Mouse (Mus musculus): ENCODE results near the gene Cmtm2b. TPM values are rescaled to one million over a fixed set of nuclear protein-coding genes. Genes with fewer than 3 reads are reported as not detected.

Cmtm2b gene
- total RNA-seq, 2 experiments from 2014 or later: not detected

DNA sequence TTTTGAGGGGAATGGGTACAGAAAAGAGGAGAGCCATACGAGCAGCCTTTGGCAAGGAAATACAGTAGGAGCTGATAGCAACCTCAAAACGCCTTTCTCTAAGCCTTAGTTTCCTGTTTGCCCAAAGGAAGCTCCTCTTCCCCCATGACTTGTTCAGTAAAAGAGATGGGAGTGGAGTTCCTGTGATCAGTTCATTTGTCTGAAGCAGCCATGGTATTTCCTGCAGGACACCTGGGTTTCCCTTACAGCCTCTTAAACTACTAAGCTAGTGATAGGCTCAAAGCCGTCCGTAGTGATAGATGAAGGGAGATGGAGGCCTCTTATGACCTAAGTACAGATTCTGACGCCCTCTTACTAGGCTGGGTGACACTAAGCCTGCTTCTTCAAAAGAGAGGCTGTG is 20.4 kb downstream of the Cmtm2b start:
- no peak for DNase-seq

DNA sequence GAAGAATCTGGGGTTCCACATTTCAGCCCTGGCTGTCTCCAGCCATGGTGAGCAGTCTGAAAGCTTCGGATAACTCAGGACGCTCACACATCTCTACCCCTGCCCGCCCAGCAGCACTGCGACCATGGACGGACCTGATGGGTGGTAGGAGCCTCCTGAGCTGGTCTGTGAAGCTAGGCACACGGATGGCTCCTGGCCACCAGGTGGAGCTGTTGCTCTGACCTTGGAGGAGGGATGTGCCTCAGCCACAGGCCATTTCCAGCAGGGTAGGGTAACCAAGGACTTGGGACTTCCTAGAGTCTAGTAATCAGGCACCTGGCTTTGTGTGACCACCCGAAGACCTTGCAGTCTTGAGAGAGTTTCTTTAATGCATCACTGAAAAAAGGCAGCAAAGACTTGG is 21.9 kb downstream of the Cmtm2b start:
- DNase-seq: peak; percentile 76

DNA sequence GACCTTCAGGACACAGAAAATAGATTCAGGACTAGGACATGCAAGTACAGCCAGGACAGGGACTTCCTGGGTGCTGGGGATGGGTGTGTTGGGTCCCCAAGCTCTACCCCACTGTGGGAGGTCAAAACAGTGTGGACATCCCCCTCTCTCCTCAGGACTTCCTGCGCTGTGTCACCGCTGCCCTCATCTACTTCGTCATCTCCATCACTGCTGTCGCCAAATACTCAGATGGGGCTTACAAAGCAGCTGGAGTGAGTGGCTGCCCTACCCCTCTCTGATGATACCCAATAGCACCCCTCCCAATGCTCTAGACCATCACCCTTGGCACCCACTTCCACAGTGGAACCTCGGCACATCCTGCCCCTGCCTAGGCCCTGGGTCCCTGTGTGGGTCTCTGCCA is 22.6 kb downstream of the Cmtm2b start:
- DNase-seq: no peak

DNA sequence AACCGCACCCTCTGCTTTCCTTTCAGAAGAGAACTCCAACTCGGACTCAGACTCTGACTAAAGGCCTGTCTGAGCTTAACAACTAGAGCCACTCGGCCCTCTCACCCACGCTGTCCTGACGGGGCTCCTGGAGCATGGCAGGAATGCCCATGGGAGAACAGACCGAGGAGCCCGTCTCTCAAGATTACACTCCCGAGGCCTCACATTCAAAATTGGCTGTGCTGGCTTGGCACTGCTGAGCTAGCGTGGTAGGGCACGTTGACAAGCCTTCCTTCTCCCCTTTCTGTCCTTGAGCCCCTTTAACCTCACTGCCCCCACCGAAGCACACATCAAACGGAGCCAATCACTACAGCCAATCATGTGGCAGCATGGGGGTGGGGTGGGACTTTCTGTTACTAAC is 24.7 kb downstream of the Cmtm2b start:
- DNase-seq: no peak

DNA sequence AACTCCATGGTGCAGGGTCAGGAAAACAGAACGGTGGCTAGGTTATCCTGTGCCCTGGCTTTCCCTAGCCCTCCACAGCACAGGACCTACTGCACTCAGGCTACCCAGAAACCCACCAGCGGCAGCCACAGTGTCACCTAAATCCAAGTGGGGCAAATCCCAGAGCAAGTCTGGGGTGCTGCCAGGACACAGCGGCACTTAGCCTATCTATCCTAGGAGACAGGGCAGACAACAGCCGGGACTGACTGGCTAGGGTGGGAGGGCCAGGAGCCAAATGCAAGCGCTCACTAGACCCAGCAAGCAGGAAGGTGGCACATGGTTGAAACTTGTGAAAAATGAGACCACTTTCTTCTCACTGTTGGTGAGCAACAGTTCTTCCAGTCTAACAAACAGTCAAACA is 26.9 kb downstream of the Cmtm2b start:
- no peak for DNase-seq

DNA sequence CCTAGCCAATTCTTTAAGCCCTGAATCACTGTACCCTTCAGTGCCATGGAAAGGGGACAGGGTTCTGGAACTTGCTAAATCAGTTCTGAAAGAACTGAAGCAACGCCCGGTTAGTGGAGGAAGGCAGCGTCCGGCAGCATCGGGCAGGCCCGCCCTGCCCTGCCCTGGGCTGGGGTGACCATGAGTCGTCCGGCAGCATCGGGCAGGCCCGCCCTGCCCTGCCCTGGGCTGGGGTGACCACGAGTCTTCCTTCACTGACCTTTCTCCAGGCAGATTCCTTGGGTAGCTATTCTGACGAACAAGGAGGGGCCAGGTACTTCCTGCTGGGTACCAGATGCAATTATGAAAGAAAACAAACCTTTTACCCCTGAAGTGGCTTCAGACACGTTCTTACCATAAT is 28.0 kb downstream of the Cmtm2b start:
- no peak for DNase-seq

DNA sequence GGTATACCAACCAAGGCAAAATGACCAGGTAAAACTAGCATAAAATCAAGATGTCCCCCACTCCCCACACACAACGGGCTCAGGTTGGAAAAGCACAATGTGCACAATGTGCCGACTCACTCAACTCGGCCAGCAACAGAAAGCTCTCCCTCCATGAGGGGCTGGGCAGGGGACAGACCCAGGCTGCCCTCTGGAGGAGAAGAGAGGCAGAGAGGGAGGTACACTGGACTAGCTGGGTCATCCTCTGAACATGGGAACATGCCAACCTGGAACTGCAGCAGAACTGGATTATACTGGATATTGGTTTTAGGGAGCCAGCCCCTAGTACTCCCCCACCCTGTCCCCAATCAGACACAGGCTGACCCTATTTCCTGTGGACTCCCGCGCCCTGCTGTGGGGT is 31.2 kb downstream of the Cmtm2b start:
- no peak for DNase-seq

DNA sequence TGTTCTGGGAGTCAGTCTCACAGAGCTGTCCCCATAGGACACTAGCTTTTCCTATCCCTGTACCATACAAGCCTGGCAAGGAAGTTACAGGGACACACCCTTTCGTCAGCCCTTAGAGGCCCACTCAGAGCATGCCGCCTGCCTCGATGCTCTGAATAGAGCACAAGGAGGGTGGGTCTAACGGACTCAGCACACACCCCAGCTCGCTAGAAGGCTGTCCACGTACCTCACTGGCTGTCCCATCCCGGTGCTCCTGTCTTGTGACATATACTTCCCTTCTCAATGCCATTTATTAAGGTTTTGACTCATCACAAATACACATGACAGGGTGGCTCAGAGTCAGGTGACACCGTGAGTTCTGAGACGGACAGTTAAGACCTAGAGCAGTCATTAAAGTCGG is 32.5 kb downstream of the Cmtm2b start:
- DNase-seq: no peak

DNA sequence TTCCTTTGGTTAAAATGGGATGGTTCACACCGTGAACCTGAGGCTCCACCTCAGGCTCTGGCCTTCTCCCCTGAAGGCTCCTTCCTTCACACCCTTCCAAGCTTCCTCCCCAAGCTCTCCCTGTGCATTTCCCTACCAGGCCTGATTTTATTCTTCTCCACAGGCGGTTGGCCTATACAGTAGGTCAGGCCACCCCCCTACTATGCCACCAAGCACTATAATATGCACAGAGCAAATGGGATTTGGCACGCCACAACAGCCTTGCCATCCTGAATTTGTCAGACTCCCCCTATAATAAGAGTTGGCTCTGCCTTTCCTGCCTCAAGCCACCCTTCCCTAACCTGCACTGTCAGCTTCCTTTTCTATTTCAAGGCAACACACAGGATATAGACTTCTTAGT is 36.6 kb downstream of the Cmtm2b start:
- no peak for DNase-seq

DNA sequence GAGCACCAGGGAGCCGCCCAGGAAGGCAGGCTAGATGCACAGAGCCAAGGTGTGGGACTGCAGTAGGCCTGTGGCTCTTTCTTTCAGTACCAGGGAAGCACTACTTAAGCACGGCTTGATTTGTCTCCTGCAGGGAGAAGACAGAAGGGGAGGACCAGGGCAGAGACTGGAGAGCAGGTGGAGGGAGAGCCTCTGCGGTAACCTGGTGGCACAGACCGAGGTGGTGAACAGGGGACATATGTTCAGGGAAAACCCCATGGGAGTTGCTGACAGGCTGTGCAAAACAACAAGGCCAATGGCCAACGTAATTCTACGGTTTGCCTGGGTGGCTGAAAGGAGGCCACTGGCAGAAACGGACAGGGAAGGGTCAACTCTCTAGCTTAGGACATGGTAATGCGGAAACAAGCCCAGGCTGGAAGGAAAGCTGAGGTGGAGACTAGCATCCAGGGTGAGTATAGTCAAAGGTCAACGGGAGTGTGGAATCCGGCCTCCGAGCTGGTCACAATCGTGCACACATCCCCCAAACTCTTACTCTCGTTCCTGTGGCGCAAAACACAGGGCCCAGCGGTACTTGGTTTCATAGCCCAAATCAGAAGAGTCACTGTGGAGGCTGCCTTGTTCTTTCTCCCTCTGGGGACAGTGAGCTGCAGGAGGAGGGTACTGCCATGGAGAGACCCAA is 37.9 kb downstream of the Cmtm2b start:
- DNase-seq: no peak

DNA sequence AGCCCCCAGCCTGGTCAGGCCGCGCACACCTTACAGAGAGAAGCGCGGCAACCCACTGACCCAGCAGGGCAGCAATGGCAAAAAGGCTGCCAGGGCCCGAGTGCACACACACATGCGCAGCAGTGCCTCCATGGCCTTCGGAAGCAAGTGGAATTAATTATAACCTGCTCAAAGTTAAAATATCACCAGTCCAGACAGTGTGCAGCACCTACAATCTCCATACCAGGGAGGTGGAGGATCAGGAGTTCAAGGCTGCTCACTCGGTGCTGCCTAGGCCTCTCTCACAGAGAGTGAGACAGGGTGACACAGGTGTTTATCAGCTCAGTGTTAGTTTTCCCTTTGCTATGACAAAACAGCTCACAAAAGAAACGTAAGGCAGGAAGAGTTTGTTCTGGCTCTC is 43.7 kb downstream of the Cmtm2b start:
- DNase-seq: no peak

DNA sequence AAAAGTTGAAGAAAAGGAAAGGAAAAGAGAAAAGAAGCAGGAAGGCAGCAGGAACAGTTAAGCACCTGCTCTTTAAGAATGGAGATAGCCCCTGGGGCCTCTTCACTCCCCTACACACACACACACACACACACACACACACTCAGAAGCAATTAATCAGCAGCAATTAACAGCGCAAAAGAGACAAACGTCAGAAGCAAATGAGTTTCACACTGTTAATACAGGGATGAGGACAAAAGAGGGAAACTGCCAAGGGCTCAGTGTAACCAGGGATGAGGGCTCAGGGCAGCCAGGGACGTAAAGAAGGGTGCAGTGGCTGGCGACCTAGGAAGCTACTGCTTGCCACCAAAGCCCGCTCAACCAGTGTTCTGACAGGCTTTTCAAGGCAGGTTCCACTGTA is 45.4 kb downstream of the Cmtm2b start:
- no peak for DNase-seq

DNA sequence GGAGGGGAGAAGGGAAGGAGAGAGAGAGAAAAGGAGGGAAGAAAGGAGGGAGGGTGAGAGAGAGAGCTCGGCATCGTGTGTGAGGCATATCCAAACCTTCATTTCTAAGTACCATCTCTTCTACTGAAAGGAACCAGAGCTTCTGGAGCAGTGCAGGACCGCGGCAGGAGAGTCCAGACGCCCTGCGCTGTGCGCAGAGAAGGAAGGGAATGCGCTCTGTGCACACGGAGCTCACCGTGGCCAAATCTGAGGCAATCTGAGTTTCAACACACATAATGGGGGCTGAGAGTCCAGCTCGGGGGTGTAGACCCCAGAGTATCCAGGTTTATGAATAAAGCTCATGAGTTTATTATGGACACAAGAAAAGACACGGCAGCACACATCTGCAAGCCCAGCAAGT is 47.6 kb downstream of the Cmtm2b start:
- DNase-seq: no peak

DNA sequence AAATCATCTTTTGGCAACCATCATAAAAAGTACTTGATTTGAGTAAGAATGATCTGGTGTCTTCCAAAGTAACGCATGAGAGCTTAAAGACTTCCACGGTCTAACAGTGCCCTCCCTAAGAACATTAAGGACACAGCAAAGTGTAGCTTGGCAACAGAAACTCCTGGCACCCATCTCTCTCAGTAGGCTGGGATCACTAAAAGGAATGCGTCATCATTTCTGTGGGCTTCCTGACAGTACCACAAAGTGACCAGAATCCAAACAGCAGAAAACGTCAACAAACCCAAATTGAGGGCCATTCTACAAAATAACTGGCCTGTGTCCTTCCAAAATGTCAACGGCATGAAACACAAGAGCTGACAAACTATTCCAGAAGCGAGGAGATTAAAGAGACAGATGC is 48.0 kb downstream of the Cmtm2b start:
- DNase-seq: peak; percentile 22

DNA sequence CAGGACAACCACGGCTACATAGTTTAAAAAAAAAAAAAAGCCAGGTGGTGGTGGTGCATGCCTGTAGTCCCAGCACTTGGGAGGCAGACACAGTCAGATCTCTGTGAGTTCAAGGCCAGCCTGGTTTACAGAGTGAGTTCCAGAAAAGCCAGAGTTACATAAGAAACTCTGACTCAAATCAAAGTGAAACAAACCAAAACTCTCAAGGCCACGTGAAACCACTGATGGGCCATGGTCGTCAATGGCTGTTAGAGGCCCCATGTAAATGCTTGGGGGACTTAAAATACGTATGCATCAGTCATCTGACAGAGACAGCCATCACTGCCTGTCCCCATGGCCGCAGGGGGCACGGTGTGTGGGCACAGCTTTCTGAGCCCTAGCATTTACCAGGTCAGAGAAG is 49.1 kb downstream of the Cmtm2b start:
- DNase-seq: no peak

DNA sequence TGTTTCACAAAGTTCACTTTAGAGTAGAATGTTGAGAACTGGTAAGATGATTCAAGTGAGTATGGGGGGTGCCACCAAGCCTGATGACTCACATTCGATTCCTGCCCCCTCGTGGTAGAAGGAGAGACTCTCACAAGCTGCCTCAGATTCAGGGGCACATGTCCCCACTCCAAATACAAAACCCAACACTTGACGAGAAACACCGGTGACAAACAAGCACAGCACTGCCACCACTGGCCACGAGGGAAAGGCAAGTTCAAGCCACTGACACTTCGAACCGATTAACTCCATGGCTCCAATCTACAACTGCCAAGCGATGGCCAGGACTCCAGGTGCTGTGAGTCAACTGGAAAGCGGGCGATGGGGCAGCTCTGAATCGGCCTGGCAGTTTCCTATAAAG is 51.7 kb downstream of the Cmtm2b start:
- no peak for DNase-seq

DNA sequence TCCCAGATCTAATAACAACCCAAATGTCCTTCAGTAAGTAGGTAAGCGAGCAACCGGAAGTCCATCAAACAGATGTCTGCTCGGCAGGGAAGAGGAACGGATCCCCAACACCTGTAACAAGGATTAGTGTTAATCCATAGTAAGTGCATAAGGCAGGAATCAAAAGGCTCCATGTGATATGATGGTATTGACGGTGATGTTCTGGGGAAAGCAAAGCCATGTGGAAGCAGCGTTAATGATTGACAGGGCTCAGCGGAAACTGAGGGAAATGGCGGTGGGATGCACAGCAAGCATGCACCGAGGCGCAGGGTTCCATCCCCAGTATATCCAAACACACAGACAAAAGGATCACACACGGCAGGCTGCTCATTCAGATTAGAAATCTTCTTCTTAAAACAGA is 52.2 kb downstream of the Cmtm2b start:
- no peak for DNase-seq

DNA sequence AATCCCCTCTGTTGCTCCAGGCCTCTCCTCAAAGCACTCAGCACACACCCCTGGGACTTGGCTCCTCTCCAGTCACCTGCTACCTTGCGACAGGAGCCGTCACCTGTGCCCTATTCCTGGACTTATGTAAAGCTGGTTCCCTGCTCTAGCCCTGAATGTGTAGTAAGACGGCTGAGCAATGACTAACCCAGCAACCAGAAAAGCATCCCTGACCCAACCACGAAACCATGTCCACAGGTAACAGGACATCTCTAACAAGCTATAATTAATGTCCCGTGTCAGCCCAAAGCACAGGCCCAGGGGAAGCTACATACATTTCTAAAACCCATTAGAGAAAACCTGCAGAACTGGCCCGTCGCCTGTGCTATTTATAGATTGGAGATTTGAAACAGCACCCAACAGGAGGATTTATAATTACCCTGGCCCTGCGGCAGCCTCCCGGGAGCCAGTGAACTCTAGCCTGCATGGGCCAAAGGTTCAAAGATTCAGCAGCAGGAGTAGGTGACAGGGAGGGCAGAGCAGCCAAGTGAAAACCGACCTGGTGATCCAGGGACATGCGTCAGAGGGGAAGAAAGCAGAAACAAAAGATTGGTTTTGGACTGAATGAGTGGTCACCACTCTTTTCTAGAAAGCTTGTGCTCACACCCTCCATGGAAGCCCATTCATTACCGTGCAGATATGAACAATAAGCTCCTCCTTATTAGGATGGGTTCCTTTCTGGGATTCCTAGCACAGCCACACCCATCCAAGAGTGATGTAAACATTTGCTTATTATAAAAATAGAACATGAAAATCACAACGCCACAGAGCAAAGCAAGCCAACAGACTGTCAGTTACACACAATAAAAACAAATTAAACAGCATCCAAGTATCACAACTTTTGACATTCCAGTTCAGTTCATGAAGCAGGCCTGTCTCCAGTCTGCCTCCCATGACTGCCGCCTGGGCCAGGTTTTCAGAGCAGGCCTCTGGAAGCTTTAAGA is 53.1 kb downstream of the Cmtm2b start:
- DNase-seq: peak; percentile 50

DNA sequence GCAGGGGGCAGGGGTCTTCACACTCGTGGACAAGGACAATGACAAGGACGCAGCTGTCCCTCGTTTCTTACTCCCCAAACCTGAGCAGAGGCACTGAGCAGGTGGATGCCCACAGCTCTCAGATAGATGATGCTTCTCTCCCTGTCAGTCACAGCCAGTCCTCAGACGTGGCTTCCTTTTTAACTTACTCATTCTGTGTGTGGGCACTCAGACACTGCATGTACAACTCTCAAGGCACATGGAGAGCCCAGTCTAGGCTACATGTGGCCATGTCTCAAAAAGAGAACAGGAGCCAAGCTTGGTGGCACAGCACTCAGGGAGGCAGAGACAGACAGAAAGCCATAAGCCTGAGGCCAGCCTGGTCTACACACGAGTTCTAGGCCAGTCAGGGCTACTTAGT is 53.9 kb downstream of the Cmtm2b start:
- no peak for DNase-seq

DNA sequence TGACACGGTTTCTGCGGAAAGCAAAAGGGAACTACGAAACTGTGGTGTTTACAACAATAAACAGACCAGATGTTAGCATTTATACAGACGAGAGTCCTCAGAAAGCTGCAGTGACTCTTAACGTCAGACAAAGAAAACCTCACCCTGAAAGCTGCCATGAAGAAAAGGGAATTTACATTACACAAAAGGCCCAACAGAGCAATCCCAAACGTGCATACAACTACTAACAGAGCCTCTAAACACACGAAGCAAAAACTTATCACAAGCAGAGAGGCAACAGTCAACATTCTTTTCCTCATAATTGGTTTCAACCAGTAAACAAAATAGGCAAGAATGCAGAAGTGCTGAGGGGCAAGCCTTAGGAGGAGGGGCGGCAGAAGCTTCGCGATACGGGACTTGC is 54.6 kb downstream of the Cmtm2b start:
- DNase-seq: no peak

DNA sequence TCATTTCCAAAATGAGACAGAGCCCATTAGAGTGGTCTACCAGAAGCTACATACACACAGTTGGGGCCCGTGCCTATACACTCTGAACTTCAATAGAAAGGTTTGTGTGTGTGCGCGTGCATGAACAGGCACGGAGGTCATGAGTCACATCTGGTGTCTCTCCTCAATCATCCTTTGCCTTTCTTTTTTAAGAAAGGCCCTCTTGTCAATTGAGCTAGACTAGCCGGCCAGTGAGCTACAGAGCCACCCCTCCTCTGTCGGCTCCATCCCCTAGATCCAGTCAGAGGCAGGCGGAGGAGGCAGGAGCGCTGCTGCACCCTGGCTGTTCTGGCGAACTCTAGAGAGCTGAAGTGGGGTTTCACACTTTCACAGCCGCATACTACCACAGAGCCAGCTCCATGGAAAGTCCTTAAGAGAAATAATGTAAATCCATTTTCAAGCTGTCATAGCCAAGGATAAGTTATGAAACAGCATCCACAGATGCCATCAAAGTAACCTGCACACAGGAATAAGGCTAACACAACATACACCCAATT is 57.3 kb downstream of the Cmtm2b start:
- no peak for DNase-seq

DNA sequence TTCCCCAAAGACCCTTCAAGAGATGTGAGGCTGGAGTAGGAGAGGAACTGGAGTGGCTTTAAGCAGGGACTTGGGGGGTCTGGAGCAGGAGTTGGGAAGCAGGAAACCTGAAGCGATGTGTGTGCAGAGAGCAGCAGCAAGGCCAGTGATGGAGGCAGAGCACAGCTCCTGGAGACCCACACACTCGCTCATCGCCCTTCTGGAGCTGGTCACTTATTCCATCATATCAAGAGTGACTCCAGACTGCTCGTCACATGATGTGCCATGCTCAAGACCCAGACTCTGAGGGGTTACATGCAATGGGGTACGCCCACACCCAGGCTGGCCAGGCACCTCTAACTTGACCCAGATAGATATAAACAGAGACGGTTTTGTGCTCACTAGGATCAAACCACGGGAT is 58.2 kb downstream of the Cmtm2b start:
- no peak for DNase-seq
